In the genomic region with DNA sequence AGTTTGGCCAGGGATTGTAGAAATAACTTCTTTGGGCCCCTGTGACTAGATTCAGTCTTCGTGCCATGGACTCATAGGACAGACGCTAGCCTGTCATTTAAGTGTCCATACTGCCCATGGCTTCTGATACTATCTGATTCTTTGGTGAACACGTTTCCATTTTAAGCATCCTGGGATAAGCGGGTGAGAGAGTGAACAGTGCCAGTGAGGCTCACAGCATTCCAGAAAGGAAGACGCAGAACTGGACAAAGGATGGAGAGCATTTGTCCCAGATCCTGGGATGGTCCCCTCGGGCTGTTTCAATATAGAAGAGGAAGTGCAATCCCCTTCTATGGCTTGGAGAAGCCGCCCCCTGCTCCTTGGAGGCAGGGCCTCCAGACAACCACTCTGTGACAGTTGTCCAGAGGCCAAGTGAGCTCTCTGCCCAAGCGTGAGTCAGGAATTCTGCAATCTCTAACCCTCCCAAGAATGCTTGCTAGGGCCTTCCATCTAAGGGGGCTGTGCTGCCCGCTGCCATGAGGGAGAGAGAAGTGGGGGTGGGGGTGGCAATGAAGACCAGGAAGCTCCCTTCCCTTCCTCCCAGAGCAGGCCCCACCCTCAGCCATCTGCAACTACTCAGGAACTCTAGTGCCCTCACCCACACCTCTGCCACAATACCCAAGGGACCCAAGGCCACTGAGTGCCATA, we compare ENCODE assay signal across 8 mouse cellular contexts. TPM values are rescaled to one million over a fixed set of nuclear protein-coding genes. Genes with fewer than 3 reads are reported as not detected.
DNase-seq lines count a peak whose midpoint lies in the region; ATAC-seq and TF ChIP-seq lines count a peak whose summit lies in the region.

No protein-coding gene starts in this region.

- H3K36me3 ChIP-seq in kidney, adult 2 months (ENCODE audit: control insufficient read depth, insufficient read depth, low read length) = no peaks in the 10 kb centered on the region
- H3K36me3 ChIP-seq in liver, embryonic 11.5 days (ENCODE audit: control insufficient read depth, insufficient read depth, low read length) = no peaks in the 10 kb centered on the region
- H3K36me3 ChIP-seq in neural tube, embryonic 14.5 days (ENCODE audit: control insufficient read depth, insufficient read depth, low read length) = no peaks in the 10 kb centered on the region

- no peak for TF ChIP-seq POLR2A in kidney, adult 2 months (IDR thresholded peaks at IDR 0.05; ENCODE audit: low read depth, low read length)

- H3K4me2 ChIP-seq in liver, embryonic 11.5 days = peak overlapping the region; percentile 18; the same call in 1 of the 2 replicates
- no peak overlapping the region for H3K4me2 ChIP-seq in neural tube, embryonic 14.5 days (ENCODE audit: low read depth, low read length)

- intact Hi-C loops in heart, postnatal 14 days (cut with DNase I) = no loop called here

- H3K9ac ChIP-seq in liver, embryonic 11.5 days (ENCODE audit: low read depth, low read length) = no peak overlapping the region
- H3K9ac ChIP-seq in neural tube, embryonic 14.5 days (replicated peaks; ENCODE audit: low read depth, low read length) = no peak overlapping the region

- H3K4me1 ChIP-seq in kidney, adult 2 months (ENCODE audit: control insufficient read depth, insufficient read depth, low read length) = peaks cover 26% of the 10 kb centered on the region
- H3K4me1 ChIP-seq in liver, embryonic 11.5 days (replicated peaks; ENCODE audit: control insufficient read depth, insufficient read depth, low read length) = peaks cover 24% of the 10 kb centered on the region
- H3K4me1 ChIP-seq in neural tube, embryonic 14.5 days (ENCODE audit: control insufficient read depth, insufficient read depth, low read length) = peaks cover 47% of the 10 kb centered on the region

- peak; percentile 41 for DNase-seq in kidney, adult 2 months
- DNase-seq in kidney, adult 8-10 months = no peak
- DNase-seq in fibroblast of lung, adult 2 months (ENCODE audit: low read depth) = peak; percentile 76
- DNase-seq in heart, postnatal 14 days = peak; percentile 65 to 81
- no peak for DNase-seq in liver, embryonic 11.5 days (ENCODE audit: low spot score)
- DNase-seq in cerebellum, adult 8-10 months = no peak
- no peak for DNase-seq in cerebellum, postnatal 14 days

- ATAC-seq in liver, embryonic 11.5 days (replicated peaks; ENCODE audit: low FRiP score) = no peak
- no peak for ATAC-seq in neural tube, embryonic 14.5 days (ENCODE audit: low read depth)

- 48% methylated on average over 9 of the region's 9 CpGs for WGBS in kidney, adult 2 months
- 42% methylated on average over 9 of the region's 9 CpGs for WGBS in liver, embryonic 11.5 days
- 43% methylated on average over 9 of the region's 9 CpGs for WGBS in neural tube, embryonic 14.5 days

- H3K27me3 ChIP-seq in kidney, adult 2 months (replicated peaks; ENCODE audit: control insufficient read depth, insufficient read depth, low read length) = no peaks in the 10 kb centered on the region
- peaks cover 15% of the 10 kb centered on the region for H3K27me3 ChIP-seq in liver, embryonic 11.5 days (replicated peaks; ENCODE audit: control insufficient read depth, insufficient read depth, low read length)
- H3K27me3 ChIP-seq in neural tube, embryonic 14.5 days (ENCODE audit: control insufficient read depth, insufficient read depth, low read length) = no peaks in the 10 kb centered on the region

- no peaks in the 10 kb centered on the region for H3K9me3 ChIP-seq in liver, embryonic 11.5 days (ENCODE audit: control insufficient read depth, low read length)
- no peaks in the 10 kb centered on the region for H3K9me3 ChIP-seq in neural tube, embryonic 14.5 days (ENCODE audit: control insufficient read depth, low read length)

- peak overlapping the region; percentile 70 for H3K27ac ChIP-seq in kidney, adult 2 months (ENCODE audit: insufficient read depth, low read depth, low read length)
- peak overlapping the region; percentile 70 for H3K27ac ChIP-seq in liver, embryonic 11.5 days (ENCODE audit: low read depth, low read length)
- H3K27ac ChIP-seq in neural tube, embryonic 14.5 days (ENCODE audit: low read depth, low read length) = peak overlapping the region; percentile 71

- TF ChIP-seq CTCF in kidney, adult 2 months (conservative IDR thresholded peaks at IDR 0.05; ENCODE audit: insufficient read depth, insufficient read length, low read depth, low read length) = no peak

- no peak overlapping the region for H3K4me3 ChIP-seq in kidney, adult 2 months (ENCODE audit: insufficient read depth, low read depth, low read length)
- no peak overlapping the region for H3K4me3 ChIP-seq in liver, embryonic 11.5 days (ENCODE audit: low read depth, low read length)
- no peak overlapping the region for H3K4me3 ChIP-seq in neural tube, embryonic 14.5 days (ENCODE audit: low read depth, low read length)

RNA-seq across cellular contexts. Expression of gene Serpinh1, which starts 3.3 kb away (rescaled TPM):
- polyA plus RNA-seq in kidney, adult 2 months (2012; rRNA removed) = 127 and 150 TPM in 2 replicates
- total RNA-seq in heart, postnatal 14 days (2021) = 100 to 1,000 TPM; 387 to 469 TPM
- polyA plus RNA-seq in liver, embryonic 11.5 days (2014; fragmentation: Nextera tagmentation; extraction: Ambion mirVana) = 224 and 232 TPM in 2 replicates
- polyA plus RNA-seq in neural tube, embryonic 14.5 days (2014; fragmentation: Nextera tagmentation; extraction: Ambion mirVana) = 38.7 and 139 TPM in 2 replicates

RNA-seq across cellular contexts. Expression of gene Gdpd5, which starts 24.8 kb away (rescaled TPM):
- polyA plus RNA-seq in kidney, adult 2 months (2012; rRNA removed) = 10.4 and 11.5 TPM in 2 replicates
- 10 to 100 TPM; 32.8 to 33.0 TPM for total RNA-seq in heart, postnatal 14 days (2021)
- polyA plus RNA-seq in liver, embryonic 11.5 days (2014; fragmentation: Nextera tagmentation; extraction: Ambion mirVana) = 5.7 and 7.5 TPM in 2 replicates
- polyA plus RNA-seq in neural tube, embryonic 14.5 days (2014; fragmentation: Nextera tagmentation; extraction: Ambion mirVana) = 38.1 and 47.9 TPM in 2 replicates

Comparison
In these comparisons a context has a peak if more than half of its experiments do, and no peak if none do; other contexts are left out.
1. DNase-seq: peak in kidney, adult 2 months (single experiment), fibroblast of lung, adult 2 months (single experiment) and heart, postnatal 14 days (2 of 2); none in kidney, adult 8-10 months (0 of 2), liver, embryonic 11.5 days (single experiment), cerebellum, adult 8-10 months (single experiment) and cerebellum, postnatal 14 days (0 of 2).
2. Peak in every context shown above with its lines, with median percentiles within 50 percentile points of each other: H3K27ac ChIP-seq.